Mouse (Mus musculus) lung, embryonic 15.5 days (tissue): ENCODE results near the gene Nell1. TPM values are rescaled to one million over a fixed set of nuclear protein-coding genes. Genes with fewer than 3 reads are reported as not detected.

Source experiments
- ATAC-seq: fragments of 200-750 bp; cut with Nextera tagmentation; 2 replicates; pipeline ENCODE4 v1.8.0; 2017; ENCODE audit warnings: moderate number of reproducible peaks, borderline replicate concordance; ENCODE audit not compliant: low FRiP score, low TSS enrichment; ENCODE audit errors: extremely low read depth
- H3K27ac ChIP-seq: fragments of 300-500 bp; sonication (generic); 2 replicates; pipeline ENCODE4 v1.5.1; 2015; ENCODE audit warnings: moderate library complexity, mild to moderate bottlenecking, inconsistent platforms
- H3K27me3 ChIP-seq: fragments of 300-500 bp; sonication (generic); 2 replicates; pipeline ENCODE4 v1.6.1; 2015; ENCODE audit warnings: inconsistent platforms
- H3K36me3 ChIP-seq: fragments of 300-500 bp; sonication (generic); 2 replicates; pipeline ENCODE4 v1.6.1; 2015; ENCODE audit warnings: inconsistent platforms
- H3K4me1 ChIP-seq: fragments of 300-500 bp; sonication (generic); 2 replicates; pipeline ENCODE4 v1.6.1; 2015; ENCODE audit warnings: inconsistent platforms
- H3K4me2 ChIP-seq: fragments of 300-500 bp; sonication (generic); 2 replicates; pipeline ENCODE4 v1.6.1; 2015; ENCODE audit warnings: inconsistent platforms, mild to moderate bottlenecking, moderate library complexity
- H3K4me3 ChIP-seq: fragments of 300-500 bp; sonication (generic); 2 replicates; pipeline ENCODE4 v1.5.1; 2015; ENCODE audit warnings: mild to moderate bottlenecking, inconsistent platforms
- H3K9ac ChIP-seq: fragments of 300-500 bp; sonication (generic); 2 replicates; pipeline ENCODE4 v1.6.1; 2015; ENCODE audit warnings: inconsistent platforms
- H3K9me3 ChIP-seq: fragments of 300-500 bp; sonication (generic); 2 replicates; pipeline ENCODE4 v1.6.1; 2016; ENCODE audit warnings: inconsistent platforms
- WGBS: fragments of 180-500 bp; shearing (Covaris S2); methylation state at CpG from one replicate; pipeline ENCODE4 v1.1.7; 2015; 5-methylcytosine and 5-hydroxymethylcytosine counted together
- polyA plus RNA-seq: library from polyadenylated mRNA; unstranded; fragments of >200 nt; fragmentation: Nextera tagmentation; extraction: Ambion mirVana; gene quantifications from 2 replicates; pipeline ENCODE4 v1.2.1, GENCODE M21; 2015

Nell1 gene
- polyA plus RNA-seq, 1 experiment from 2014 or later: 3.5 TPM

- Histone ChIP-seq H3K4me3 (no peak overlapping the region), H3K9ac (no peak overlapping the region), H3K27me3 (no peaks in the 10 kb centered on the region), H3K4me2 (no peak overlapping the region), H3K4me1 (no peaks in the 10 kb centered on the region), H3K9me3 (no peaks in the 10 kb centered on the region), H3K36me3 (no peaks in the 10 kb centered on the region), H3K27ac (no peak overlapping the region)
- WGBS: 78% methylated on average over 5 of the region's 5 CpGs
- ATAC-seq: no peak
Measured at GRCm38 (mm10) chr7:50094461-50094860, 119.8 kb downstream of the Nell1 start.

DNA sequence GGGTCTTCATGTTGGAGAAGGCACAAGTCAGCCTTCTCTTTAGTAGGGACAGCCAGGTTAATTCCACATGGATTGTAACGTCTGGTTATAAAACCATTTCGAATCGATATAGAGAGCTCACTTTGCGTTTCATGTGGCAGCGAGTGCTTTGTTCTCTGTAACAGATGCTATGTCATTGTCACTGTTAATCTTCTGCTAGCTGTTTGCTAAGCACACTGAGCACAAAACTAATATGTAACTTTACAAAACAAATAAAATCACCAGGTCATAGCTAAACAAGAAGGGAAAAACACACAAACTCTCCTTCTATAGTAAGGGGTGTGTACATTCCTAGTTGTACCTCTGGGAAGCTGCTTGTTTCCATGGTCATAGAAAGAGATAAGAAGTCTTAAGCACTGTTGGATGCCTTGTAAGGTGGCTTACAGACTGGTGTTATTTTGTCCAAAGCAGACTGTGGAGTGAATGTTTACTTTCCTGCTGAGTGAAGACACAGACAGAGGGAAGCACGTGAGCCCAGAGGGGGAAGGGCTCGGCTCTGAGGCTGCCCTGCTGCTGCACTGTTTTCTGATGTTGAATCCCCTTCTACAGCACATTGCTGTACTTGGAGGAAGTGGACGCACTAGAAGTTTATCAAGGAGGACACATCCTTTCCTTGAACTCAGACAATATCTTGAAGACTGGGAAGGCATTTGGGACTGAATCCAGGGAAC, 131.1 kb downstream of the Nell1 start:
- no peak for ATAC-seq
- no peak overlapping the region for H3K27ac ChIP-seq
- WGBS: 9% methylated on average over 8 of the region's 8 CpGs
- no peaks in the 10 kb centered on the region for H3K36me3 ChIP-seq
- H3K27me3 ChIP-seq: no peaks in the 10 kb centered on the region
- H3K4me2 ChIP-seq: no peak overlapping the region
- no peaks in the 10 kb centered on the region for H3K9me3 ChIP-seq
- H3K4me1 ChIP-seq: 0 out of 2 replicates have a peak, but pooled peaks cover 4% of the 10 kb centered on the region
- no peak overlapping the region for H3K9ac ChIP-seq
- no peak overlapping the region for H3K4me3 ChIP-seq

DNA sequence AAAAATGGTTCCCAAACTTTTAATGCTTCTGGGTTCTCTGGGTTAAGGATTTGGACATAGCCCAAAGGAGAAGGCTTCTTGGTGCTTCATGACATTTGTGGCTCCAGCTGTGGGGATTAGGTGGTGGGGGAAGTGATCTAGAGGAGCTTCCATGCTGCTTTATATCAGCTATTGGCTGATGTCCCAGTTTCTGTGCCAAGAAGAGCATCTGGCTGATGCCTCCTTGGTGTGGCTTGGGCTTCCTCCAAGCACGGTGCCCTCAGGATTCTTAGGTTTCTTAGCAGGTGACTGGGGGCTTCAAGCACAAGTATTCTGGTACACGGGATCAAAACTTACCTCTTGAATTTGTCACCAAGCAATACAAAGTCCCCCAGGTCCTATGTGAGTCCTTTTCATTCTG, 132.6 kb downstream of the Nell1 start:
- ATAC-seq: no peak
- H3K4me2 ChIP-seq: no peak overlapping the region
- H3K4me3 ChIP-seq: no peak overlapping the region
- no peaks in the 10 kb centered on the region for H3K9me3 ChIP-seq
- H3K9ac ChIP-seq: no peak overlapping the region
- no peaks in the 10 kb centered on the region for H3K36me3 ChIP-seq
- 64% methylated on average over 2 of the region's 2 CpGs for WGBS
- H3K27ac ChIP-seq: no peak overlapping the region
- no peaks in the 10 kb centered on the region for H3K27me3 ChIP-seq
- 0 out of 2 replicates have a peak, but pooled peaks cover 4% of the 10 kb centered on the region for H3K4me1 ChIP-seq

GRCm38 (mm10) chr7:50118348-50118747, 143.7 kb downstream of the Nell1 start:
- no peak overlapping the region for H3K4me3 ChIP-seq
- no peaks in the 10 kb centered on the region for H3K9me3 ChIP-seq
- H3K27me3 ChIP-seq: no peaks in the 10 kb centered on the region
- WGBS: 58% methylated on average over 5 of the region's 5 CpGs
- H3K4me2 ChIP-seq: no peak overlapping the region
- no peak overlapping the region for H3K27ac ChIP-seq
- no peaks in the 10 kb centered on the region for H3K4me1 ChIP-seq
- no peaks in the 10 kb centered on the region for H3K36me3 ChIP-seq
- no peak for ATAC-seq
- H3K9ac ChIP-seq: no peak overlapping the region

- Histone ChIP-seq H3K4me2 (no peak overlapping the region), H3K9ac (no peak overlapping the region), H3K4me3 (no peak overlapping the region), H3K4me1 (no peaks in the 10 kb centered on the region), H3K27ac (no peak overlapping the region), H3K36me3 (no peaks in the 10 kb centered on the region), H3K9me3 (no peaks in the 10 kb centered on the region), H3K27me3 (no peaks in the 10 kb centered on the region)
- WGBS: 66% methylated on average over 3 of the region's 3 CpGs
- no peak for ATAC-seq
Measured at GRCm38 (mm10) chr7:50137706-50138105, 163.0 kb downstream of the Nell1 start.

DNA sequence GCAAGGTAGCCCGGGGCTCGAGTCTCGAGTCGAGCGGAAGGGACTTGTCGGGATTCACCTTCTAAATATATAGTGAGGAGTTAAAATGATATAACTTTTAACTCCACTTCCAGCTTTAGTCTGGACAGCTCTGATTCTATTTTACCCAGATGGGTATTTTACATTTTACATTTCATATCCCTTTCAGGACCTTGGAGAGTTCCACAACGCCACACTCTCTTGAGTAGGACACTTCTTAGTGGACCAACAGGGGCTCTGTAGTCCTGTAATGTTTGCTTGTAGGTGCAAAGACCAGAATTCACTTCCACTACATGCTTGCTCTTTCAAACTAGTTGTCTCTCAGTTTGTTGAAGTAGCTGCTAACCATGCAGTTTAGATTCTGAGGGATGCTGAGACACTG, 174.7 kb downstream of the Nell1 start:
- Histone ChIP-seq H3K36me3 (no peaks in the 10 kb centered on the region), H3K4me3 (no peak overlapping the region), H3K27me3 (no peaks in the 10 kb centered on the region), H3K9me3 (no peaks in the 10 kb centered on the region), H3K27ac (no peak overlapping the region), H3K9ac (no peak overlapping the region), H3K4me1 (no peaks in the 10 kb centered on the region), H3K4me2 (no peak overlapping the region)
- WGBS: 86% methylated on average over 7 of the region's 7 CpGs
- no peak for ATAC-seq

DNA sequence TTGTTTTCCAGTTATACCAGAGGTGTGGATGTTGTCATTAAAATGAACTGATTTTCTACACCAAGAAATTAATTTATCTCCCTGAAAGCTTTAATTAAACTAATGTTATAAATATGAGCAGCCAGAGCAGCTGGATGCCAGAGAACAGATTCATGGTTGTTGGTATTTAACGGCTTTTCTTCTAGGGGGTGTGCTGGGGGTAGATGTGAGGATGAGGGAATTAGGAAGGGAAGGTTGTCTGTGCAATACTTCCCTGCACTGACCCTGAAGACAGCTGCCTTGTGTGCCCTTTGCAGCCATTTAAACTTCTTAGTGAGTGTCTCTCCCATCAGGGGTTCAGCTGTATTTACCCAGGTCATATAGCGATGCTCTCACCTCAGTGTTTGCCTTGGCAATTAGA, 176.2 kb downstream of the Nell1 start:
- Histone ChIP-seq H3K4me1 (no peaks in the 10 kb centered on the region), H3K9me3 (no peaks in the 10 kb centered on the region), H3K36me3 (no peaks in the 10 kb centered on the region), H3K4me2 (no peak overlapping the region), H3K4me3 (no peak overlapping the region), H3K9ac (no peak overlapping the region), H3K27me3 (no peaks in the 10 kb centered on the region), H3K27ac (no peak overlapping the region)
- ATAC-seq: no peak
- 65% methylated on average over 2 of the region's 2 CpGs for WGBS

DNA sequence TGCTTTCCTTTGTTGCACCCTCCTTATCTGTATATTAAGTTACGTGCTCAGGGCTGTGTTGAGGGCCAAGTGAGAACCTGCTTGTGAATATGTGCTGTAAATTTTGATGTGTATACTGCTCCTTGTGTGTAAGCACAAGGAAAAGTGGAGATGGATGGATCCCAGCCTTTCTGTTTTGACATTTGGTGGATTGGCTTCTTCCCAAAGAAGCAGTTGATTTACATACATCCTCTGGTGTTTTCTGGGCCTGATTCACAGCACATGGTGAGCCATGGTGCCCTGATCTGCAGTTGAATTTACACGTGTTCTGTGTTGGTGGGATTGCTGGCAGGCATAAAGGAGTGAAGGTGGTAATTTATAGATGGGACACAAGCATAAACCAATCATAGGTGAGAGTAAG, 179.0 kb downstream of the Nell1 start:
- 50% methylated on average over 2 of the region's 2 CpGs for WGBS
- Histone ChIP-seq H3K27me3 (no peaks in the 10 kb centered on the region), H3K9ac (no peak overlapping the region), H3K36me3 (no peaks in the 10 kb centered on the region), H3K27ac (no peak overlapping the region), H3K9me3 (no peaks in the 10 kb centered on the region), H3K4me3 (no peak overlapping the region), H3K4me2 (no peak overlapping the region), H3K4me1 (no peaks in the 10 kb centered on the region)
- no peak for ATAC-seq

- H3K4me2 ChIP-seq: no peak overlapping the region
- peaks cover 5% of the 10 kb centered on the region; the same call in 1 of the 2 replicates for H3K4me1 ChIP-seq
- H3K9me3 ChIP-seq: no peaks in the 10 kb centered on the region
- H3K36me3 ChIP-seq: no peaks in the 10 kb centered on the region
- no peak overlapping the region for H3K4me3 ChIP-seq
- WGBS: 50% methylated on average over 5 of the region's 5 CpGs
- no peaks in the 10 kb centered on the region for H3K27me3 ChIP-seq
- H3K27ac ChIP-seq: 0 out of 2 replicates have a peak overlapping the region, but pooled peaks have one; percentile 18
- ATAC-seq: no peak
- no peak overlapping the region for H3K9ac ChIP-seq
Measured at GRCm38 (mm10) chr7:50162602-50163001, 187.9 kb downstream of the Nell1 start.

GRCm38 (mm10) chr7:50168778-50169177, 194.1 kb downstream of the Nell1 start:
- H3K36me3 ChIP-seq: no peaks in the 10 kb centered on the region
- no peak overlapping the region for H3K27ac ChIP-seq
- no peaks in the 10 kb centered on the region; the same call in 1 of the 2 replicates for H3K4me1 ChIP-seq
- no peak overlapping the region for H3K4me3 ChIP-seq
- H3K9ac ChIP-seq: no peak overlapping the region
- no peaks in the 10 kb centered on the region for H3K9me3 ChIP-seq
- H3K27me3 ChIP-seq: no peaks in the 10 kb centered on the region
- H3K4me2 ChIP-seq: no peak overlapping the region
- ATAC-seq: no peak

DNA sequence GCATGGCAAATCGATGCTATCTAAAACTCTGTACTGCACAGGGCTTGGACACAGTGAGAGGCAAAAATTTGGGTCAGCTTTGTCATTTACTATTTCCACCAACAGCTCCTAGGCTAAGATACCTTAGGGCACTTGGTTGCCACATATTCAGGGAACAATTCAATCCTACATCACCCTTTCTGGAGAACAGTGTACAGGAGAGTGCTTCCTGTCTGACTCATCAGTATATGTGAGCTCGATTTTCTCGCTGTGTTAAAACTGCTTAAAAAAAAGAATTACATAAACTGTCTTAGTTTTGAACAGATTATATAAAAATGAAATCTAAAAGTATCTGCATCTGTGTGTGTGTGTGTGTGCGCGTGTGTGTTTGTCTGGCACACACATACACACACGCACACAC, 211.6 kb downstream of the Nell1 start:
- Histone ChIP-seq H3K9me3 (no peaks in the 10 kb centered on the region), H3K4me3 (no peak overlapping the region), H3K9ac (no peak overlapping the region), H3K27me3 (peaks cover 29% of the 10 kb centered on the region), H3K36me3 (no peaks in the 10 kb centered on the region), H3K4me2 (no peak overlapping the region), H3K4me1 (no peaks in the 10 kb centered on the region), H3K27ac (no peak overlapping the region)
- no peak for ATAC-seq
- 83% methylated on average over 6 of the region's 6 CpGs for WGBS

GRCm38 (mm10) chr7:50193955-50194354, 219.3 kb downstream of the Nell1 start:
- ATAC-seq: no peak
- Histone ChIP-seq H3K36me3 (no peaks in the 10 kb centered on the region), H3K9ac (no peak overlapping the region), H3K4me2 (no peak overlapping the region), H3K4me3 (no peak overlapping the region), H3K27me3 (peaks cover 35% of the 10 kb centered on the region), H3K9me3 (no peaks in the 10 kb centered on the region), H3K4me1 (no peaks in the 10 kb centered on the region), H3K27ac (no peak overlapping the region)
- 87% methylated on average over 7 of the region's 7 CpGs for WGBS
